Mouse (Mus musculus): ENCODE data around the gene Stambp. TPM values are rescaled to one million over a fixed set of nuclear protein-coding genes. Genes with fewer than 3 reads are reported as not detected.

The Stambp gene
- total RNA-seq, 1 experiment = 2.0 TPM

DNA sequence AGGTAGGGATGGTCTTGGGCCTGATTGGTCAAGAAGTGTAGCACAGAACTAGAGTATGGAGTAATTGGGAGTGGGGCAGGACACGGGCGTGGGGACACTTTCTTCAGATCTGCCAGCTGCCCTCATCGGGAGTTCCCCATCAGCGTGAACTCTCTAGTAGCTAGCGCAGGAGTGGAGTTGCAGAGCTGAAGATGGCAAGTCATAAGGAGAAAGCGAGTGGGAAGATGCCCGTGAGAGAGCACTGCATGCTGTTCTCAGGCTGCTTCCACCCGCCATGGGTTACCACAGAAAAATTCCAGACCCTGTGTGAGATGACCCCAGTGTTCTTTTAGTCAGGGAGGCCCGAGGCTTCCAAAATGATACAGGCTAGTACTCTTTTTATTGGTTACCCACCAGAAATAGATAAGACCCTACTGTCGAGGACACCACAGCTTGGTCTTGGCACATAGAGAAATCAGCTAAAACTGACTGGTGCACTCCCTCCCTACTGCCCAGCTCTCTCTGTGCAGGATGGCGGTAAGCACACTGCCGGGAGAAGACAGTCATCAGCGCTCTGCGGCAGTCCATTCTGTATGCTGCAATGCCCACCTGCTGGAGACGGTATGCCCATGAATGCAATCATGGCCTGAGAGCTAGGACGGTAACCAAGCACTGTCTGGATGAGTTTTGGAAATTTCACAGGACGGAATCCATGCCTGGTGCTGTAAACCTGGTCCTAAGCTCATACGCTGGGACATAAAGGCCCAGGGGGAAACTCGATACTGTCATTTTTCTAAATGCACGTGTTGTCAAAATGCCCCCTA, 9.8 kb upstream of the Stambp start:
- Histone ChIP-seq H3K9me3 (ENCODE audit: control insufficient read depth, insufficient read depth, low read depth, low read length) (no peaks in the 10 kb centered on the region), H3K9ac (ENCODE audit: insufficient read depth, low read depth, low read length, poor library complexity, severe bottlenecking) (no peak overlapping the region), H3K36me3 (ENCODE audit: control insufficient read depth, insufficient read depth, low read length, poor library complexity, severe bottlenecking) (no peaks in the 10 kb centered on the region), H3K27ac (ENCODE audit: insufficient read depth, low read depth, low read length, poor library complexity, severe bottlenecking) (no peak overlapping the region), H3K4me3 (ENCODE audit: insufficient read depth in 1 of 2, low read depth in 1 of 2, low read length in 2 of 2, poor library complexity in 1 of 2, severe bottlenecking in 1 of 2) (no peak overlapping the region), H3K4me1 (ENCODE audit: control insufficient read depth in 2 of 2, insufficient read depth in 2 of 2, low read length in 2 of 2, poor library complexity in 1 of 2) (no peaks in the 10 kb centered on the region)
- TF ChIP-seq MAFK (IDR thresholded peaks at IDR 0.05; ENCODE audit: insufficient read depth, low read depth, low read length) = no peak
- TF ChIP-seq ZC3H11A (IDR thresholded peaks at IDR 0.05; ENCODE audit: borderline replicate concordance, low read depth, low read length) = no peak
- TF ChIP-seq ZNF384 (IDR thresholded peaks at IDR 0.05; ENCODE audit: low read depth, low read length) = no peak
- in situ Hi-C loops (cut with MboI; ENCODE audit: low sequenced_read_pairs in 2 of 2, unreplicated experiment in 2 of 2) = no loop called here
- no peak for DNase-seq (ENCODE audit: low read depth, low spot score)

DNA sequence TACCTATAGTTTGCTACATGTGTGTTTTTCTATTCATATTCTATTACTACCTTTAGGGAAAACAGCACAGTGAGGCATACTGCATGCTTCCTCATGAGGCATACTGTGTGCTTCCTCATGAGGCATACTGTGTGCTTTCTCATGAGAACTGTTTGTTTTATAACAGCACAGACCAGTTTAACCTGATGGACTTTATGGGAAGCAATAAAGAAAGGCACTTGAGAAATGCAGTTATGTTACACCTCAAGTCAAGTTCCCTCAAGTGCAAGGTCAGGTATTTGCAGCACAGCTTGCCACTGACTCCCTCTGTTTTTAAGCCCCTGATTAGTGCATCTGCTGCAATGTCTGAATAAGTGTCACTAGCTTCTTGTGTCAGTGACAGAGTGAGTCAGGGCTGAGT, 5.0 kb upstream of the Stambp start:
- no peaks in the 10 kb centered on the region for H3K4me1 ChIP-seq (ENCODE audit: control insufficient read depth in 2 of 2, insufficient read depth in 2 of 2, low read length in 2 of 2, poor library complexity in 1 of 2)
- H3K9me3 ChIP-seq (ENCODE audit: control insufficient read depth, insufficient read depth, low read depth, low read length) = no peaks in the 10 kb centered on the region
- no peak for DNase-seq (ENCODE audit: low read depth, low spot score)
- H3K9ac ChIP-seq (ENCODE audit: insufficient read depth, low read depth, low read length, poor library complexity, severe bottlenecking) = no peak overlapping the region
- in situ Hi-C loops (cut with MboI; ENCODE audit: low sequenced_read_pairs in 2 of 2, unreplicated experiment in 2 of 2) = no loop called here
- TF ChIP-seq HCFC1 (IDR thresholded peaks at IDR 0.05; ENCODE audit: borderline replicate concordance, insufficient read depth, low read length) (no peak), ZC3H11A (IDR thresholded peaks at IDR 0.05; ENCODE audit: borderline replicate concordance, low read depth, low read length) (no peak), MAFK (IDR thresholded peaks at IDR 0.05; ENCODE audit: insufficient read depth, low read depth, low read length) (no peak), CHD2 (IDR thresholded peaks at IDR 0.05; ENCODE audit: low read depth, low read length) (no peak), ZNF384 (IDR thresholded peaks at IDR 0.05; ENCODE audit: low read depth, low read length) (no peak)
- H3K4me3 ChIP-seq (ENCODE audit: insufficient read depth in 1 of 2, low read depth in 1 of 2, low read length in 2 of 2, poor library complexity in 1 of 2, severe bottlenecking in 1 of 2) = no peak overlapping the region
- no peak overlapping the region for H3K27ac ChIP-seq (ENCODE audit: insufficient read depth, low read depth, low read length, poor library complexity, severe bottlenecking)
- no peaks in the 10 kb centered on the region for H3K36me3 ChIP-seq (ENCODE audit: control insufficient read depth, insufficient read depth, low read length, poor library complexity, severe bottlenecking)

- no peak overlapping the region for H3K9ac ChIP-seq (ENCODE audit: insufficient read depth, low read depth, low read length, poor library complexity, severe bottlenecking)
- H3K4me3 ChIP-seq (ENCODE audit: insufficient read depth in 1 of 2, low read depth in 1 of 2, low read length in 2 of 2, poor library complexity in 1 of 2, severe bottlenecking in 1 of 2) = no peak overlapping the region
- DNase-seq (ENCODE audit: low read depth, low spot score) = no peak
- H3K27ac ChIP-seq (ENCODE audit: insufficient read depth, low read depth, low read length, poor library complexity, severe bottlenecking) = no peak overlapping the region
- in situ Hi-C loops (cut with MboI; ENCODE audit: low sequenced_read_pairs in 2 of 2, unreplicated experiment in 2 of 2) = no loop called here
- no peaks in the 10 kb centered on the region for H3K36me3 ChIP-seq (ENCODE audit: control insufficient read depth, insufficient read depth, low read length, poor library complexity, severe bottlenecking)
- no peaks in the 10 kb centered on the region for H3K9me3 ChIP-seq (ENCODE audit: control insufficient read depth, insufficient read depth, low read depth, low read length)
- no peaks in the 10 kb centered on the region for H3K4me1 ChIP-seq (ENCODE audit: control insufficient read depth in 2 of 2, insufficient read depth in 2 of 2, low read length in 2 of 2, poor library complexity in 1 of 2)
- no peak for TF ChIP-seq MAFK (IDR thresholded peaks at IDR 0.05; ENCODE audit: insufficient read depth, low read depth, low read length)
- no peak for TF ChIP-seq CHD2 (IDR thresholded peaks at IDR 0.05; ENCODE audit: low read depth, low read length)
- no peak for TF ChIP-seq ZC3H11A (IDR thresholded peaks at IDR 0.05; ENCODE audit: borderline replicate concordance, low read depth, low read length)
- no peak for TF ChIP-seq HCFC1 (IDR thresholded peaks at IDR 0.05; ENCODE audit: borderline replicate concordance, insufficient read depth, low read length)
- TF ChIP-seq ZNF384 (IDR thresholded peaks at IDR 0.05; ENCODE audit: low read depth, low read length) = no peak
Measured at GRCm38 (mm10) chr6:83575609-83576008, 3.1 kb upstream of the Stambp start.

GRCm38 (mm10) chr6:83571840-83572667, 475 bp downstream of the Stambp start:
- peak overlapping the region; percentile 66 to 92 for H3K4me3 ChIP-seq (ENCODE audit: insufficient read depth in 1 of 2, low read depth in 1 of 2, low read length in 2 of 2, poor library complexity in 1 of 2, severe bottlenecking in 1 of 2)
- H3K36me3 ChIP-seq (ENCODE audit: control insufficient read depth, insufficient read depth, low read length, poor library complexity, severe bottlenecking) = no peaks in the 10 kb centered on the region
- no peaks in the 10 kb centered on the region for H3K4me1 ChIP-seq (ENCODE audit: control insufficient read depth in 2 of 2, insufficient read depth in 2 of 2, low read length in 2 of 2, poor library complexity in 1 of 2)
- peak overlapping the region; percentile 22 for H3K9ac ChIP-seq (ENCODE audit: insufficient read depth, low read depth, low read length, poor library complexity, severe bottlenecking)
- TF ChIP-seq ZC3H11A (IDR thresholded peaks at IDR 0.05; ENCODE audit: borderline replicate concordance, low read depth, low read length) = no peak
- no peak for TF ChIP-seq CHD2 (IDR thresholded peaks at IDR 0.05; ENCODE audit: low read depth, low read length)
- no peak for TF ChIP-seq MAFK (IDR thresholded peaks at IDR 0.05; ENCODE audit: insufficient read depth, low read depth, low read length)
- no peak for TF ChIP-seq ZNF384 (IDR thresholded peaks at IDR 0.05; ENCODE audit: low read depth, low read length)
- in situ Hi-C loops (cut with MboI; ENCODE audit: low sequenced_read_pairs in 2 of 2, unreplicated experiment in 2 of 2) = no loop called here
- H3K9me3 ChIP-seq (ENCODE audit: control insufficient read depth, insufficient read depth, low read depth, low read length) = no peaks in the 10 kb centered on the region
- DNase-seq (ENCODE audit: low read depth, low spot score) = peak; percentile 91
- no peak overlapping the region for H3K27ac ChIP-seq (ENCODE audit: insufficient read depth, low read depth, low read length, poor library complexity, severe bottlenecking)

All from ES-E14 (cell line).